Mouse (Mus musculus): ENCODE data around the gene Hydin. TPM values are rescaled to one million over a fixed set of nuclear protein-coding genes. Genes with fewer than 3 reads are reported as not detected.
A peak's percentile ranks its signal among the peaks of the same experiment; 100 is the strongest.
"Not testable (repeated sequence)": the region's sequence is repeated elsewhere in the genome, so short reads cannot be mapped to it uniquely, and the experiment has no call there.

Hydin gene
- total and polyA plus RNA-seq, 2 experiments from 2014 or later, result 0.39 to 0.73 TPM

DNA sequence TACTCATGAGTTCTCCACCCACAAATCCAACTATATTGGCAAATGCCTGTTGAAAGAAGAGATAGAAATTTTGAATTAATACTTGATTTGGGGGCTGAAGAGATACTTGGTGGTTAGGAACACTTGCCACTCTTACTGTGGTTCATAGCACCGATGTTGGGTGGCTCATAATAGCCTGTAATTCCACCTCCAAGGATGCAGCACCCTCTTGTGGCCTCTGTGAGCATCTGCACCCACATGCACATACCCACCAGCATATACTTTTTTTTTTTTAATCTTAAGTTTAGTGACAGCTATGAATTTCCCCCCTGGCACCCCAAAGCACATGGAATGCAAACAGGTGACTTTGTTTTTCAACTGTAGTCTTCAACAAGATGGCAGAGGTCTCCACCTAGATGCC is 283.6 kb downstream of the Hydin start:
- H3K27ac ChIP-seq, result no peak overlapping the region
- H3K27me3 ChIP-seq (ENCODE audit: insufficient read depth, low read length), result no peaks in the 10 kb centered on the region
- peak; percentile 33 for TF ChIP-seq CTCF (IDR thresholded peaks at IDR 0.05; ENCODE audit: low read depth)
- 72% methylated on average over 1 of the region's 1 CpGs for WGBS
- ATAC-seq (no peak), DNase-seq (ENCODE audit: low spot score) (no peak)
- no peak overlapping the region for H3K4me3 ChIP-seq (ENCODE audit: low read length)
- no peak overlapping the region for H3K4me2 ChIP-seq (ENCODE audit: low read depth, low read length)
- no peaks in the 10 kb centered on the region for H3K4me1 ChIP-seq (ENCODE audit: insufficient read depth, low read length)
- no peaks in the 10 kb centered on the region for H3K36me3 ChIP-seq (ENCODE audit: insufficient read depth, low read length)
- no peaks in the 10 kb centered on the region for H3K9me3 ChIP-seq (ENCODE audit: low read length)
- no peak overlapping the region for H3K9ac ChIP-seq (replicated peaks; ENCODE audit: low read length)

DNA sequence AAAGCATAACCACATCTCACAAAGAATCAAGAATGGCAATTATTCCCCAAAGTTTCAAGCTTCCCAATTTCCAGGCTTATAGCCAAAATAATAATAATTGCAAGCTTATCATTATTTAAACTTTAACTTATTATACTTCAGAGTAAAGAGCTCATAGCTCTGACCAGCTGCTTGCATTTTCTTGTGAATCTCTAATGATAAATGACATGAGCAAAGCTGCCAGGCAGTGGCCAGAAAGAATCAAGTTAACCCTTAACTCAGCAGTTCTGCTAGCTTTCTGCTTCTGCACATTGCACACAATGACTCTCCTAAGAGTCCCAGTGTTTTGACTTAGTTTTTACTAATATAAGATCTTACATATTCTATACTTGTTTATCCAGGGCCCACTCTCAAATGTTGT is 285.3 kb downstream of the Hydin start:
- not testable (repeated sequence) for H3K9me3 ChIP-seq (ENCODE audit: low read length); H3K9ac ChIP-seq (replicated peaks; ENCODE audit: low read length); H3K4me2 ChIP-seq (ENCODE audit: low read depth, low read length); DNase-seq (ENCODE audit: low spot score); H3K27ac ChIP-seq; H3K4me3 ChIP-seq (ENCODE audit: low read length); ATAC-seq; H3K27me3 ChIP-seq (ENCODE audit: insufficient read depth, low read length); H3K4me1 ChIP-seq (ENCODE audit: insufficient read depth, low read length); H3K36me3 ChIP-seq (ENCODE audit: insufficient read depth, low read length)

DNA sequence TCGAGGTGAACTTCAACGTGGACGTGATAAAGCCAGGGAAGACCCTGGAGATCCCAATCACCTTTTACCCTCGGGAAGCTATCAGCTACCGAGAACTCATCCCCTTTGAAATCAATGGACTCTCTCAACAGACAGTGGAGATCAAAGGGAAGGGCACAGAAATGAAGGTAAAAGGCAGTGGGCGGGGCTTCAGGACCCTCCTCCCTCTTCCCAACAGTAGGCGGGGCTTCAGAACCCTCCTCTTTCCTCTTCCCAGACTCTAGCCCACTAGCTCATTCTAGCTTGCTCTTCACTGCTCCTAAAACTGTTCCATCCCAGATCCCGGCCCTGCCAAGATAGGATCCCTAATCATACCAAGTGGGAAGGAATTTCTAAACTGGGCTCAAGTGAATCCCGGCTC is 325.9 kb downstream of the Hydin start:
- no peak overlapping the region for H3K4me2 ChIP-seq (ENCODE audit: low read depth, low read length)
- TF ChIP-seq CTCF (IDR thresholded peaks at IDR 0.05; ENCODE audit: low read depth), result no peak
- H3K9ac ChIP-seq (replicated peaks; ENCODE audit: low read length), result no peak overlapping the region
- H3K4me1 ChIP-seq (ENCODE audit: insufficient read depth, low read length), result no peaks in the 10 kb centered on the region
- ATAC-seq (no peak), DNase-seq (ENCODE audit: low spot score) (no peak)
- no peak overlapping the region for H3K4me3 ChIP-seq (ENCODE audit: low read length)
- H3K36me3 ChIP-seq (ENCODE audit: insufficient read depth, low read length), result no peaks in the 10 kb centered on the region
- no peak overlapping the region for H3K27ac ChIP-seq
- 88% methylated on average over 9 of the region's 9 CpGs for WGBS
- no peaks in the 10 kb centered on the region for H3K27me3 ChIP-seq (ENCODE audit: insufficient read depth, low read length)
- no peaks in the 10 kb centered on the region for H3K9me3 ChIP-seq (ENCODE audit: low read length)

DNA sequence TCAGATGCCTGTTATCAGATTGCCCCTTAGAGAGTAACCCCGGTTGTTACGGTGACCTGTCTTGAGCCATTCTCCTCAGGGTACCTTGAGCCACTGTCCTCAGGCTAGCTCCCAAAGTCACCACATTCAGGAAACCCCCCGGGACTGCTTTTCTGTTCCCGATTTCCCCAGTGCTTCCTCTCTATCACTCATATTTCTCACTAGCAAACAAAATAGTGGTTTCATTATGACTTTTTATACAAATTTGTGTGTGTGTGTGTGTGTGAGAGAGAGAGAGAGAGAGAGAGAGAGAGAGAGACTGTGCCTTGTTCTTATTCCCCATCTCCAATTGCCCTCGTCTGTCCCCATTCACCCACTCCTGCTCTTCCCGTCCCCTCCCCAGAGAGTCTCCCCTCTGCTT is 327.4 kb downstream of the Hydin start:
- no peak for ATAC-seq
- H3K9ac ChIP-seq (replicated peaks; ENCODE audit: low read length), result no peak overlapping the region
- no peaks in the 10 kb centered on the region for H3K9me3 ChIP-seq (ENCODE audit: low read length)

DNA sequence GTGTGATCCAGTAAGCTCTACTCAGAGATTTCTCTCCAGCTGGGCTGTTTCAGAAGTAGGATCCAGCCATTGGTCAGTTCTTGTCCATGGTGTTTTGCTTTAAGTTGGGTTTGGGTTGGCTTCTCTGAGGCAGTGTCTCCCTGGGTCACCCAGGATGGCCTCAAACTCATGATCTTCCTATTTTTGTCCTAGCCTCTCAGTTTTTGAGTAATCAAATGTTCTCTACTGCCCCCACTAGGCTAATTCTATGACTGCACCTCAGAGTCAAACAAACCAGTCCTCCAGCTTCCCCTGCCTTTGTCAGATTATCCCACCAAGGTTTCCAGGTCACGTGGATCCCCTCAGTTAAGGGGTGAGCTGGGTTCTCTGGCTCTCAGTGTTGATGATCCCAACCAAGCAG is 337.8 kb downstream of the Hydin start:
- WGBS, result 4% methylated on average over 1 of the region's 1 CpGs
- Histone ChIP-seq H3K36me3 (ENCODE audit: insufficient read depth, low read length) (no peaks in the 10 kb centered on the region), H3K27me3 (ENCODE audit: insufficient read depth, low read length) (no peaks in the 10 kb centered on the region; the same call in 1 of the 2 replicates), H3K27ac (no peak overlapping the region), H3K4me2 (ENCODE audit: low read depth, low read length) (no peak overlapping the region), H3K4me1 (ENCODE audit: insufficient read depth, low read length) (no peaks in the 10 kb centered on the region), H3K9me3 (ENCODE audit: low read length) (no peaks in the 10 kb centered on the region), H3K4me3 (ENCODE audit: low read length) (no peak overlapping the region), H3K9ac (replicated peaks; ENCODE audit: low read length) (no peak overlapping the region)
- TF ChIP-seq CTCF (IDR thresholded peaks at IDR 0.05; ENCODE audit: low read depth), result peak; percentile 60
- ATAC-seq, result no peak
- DNase-seq (ENCODE audit: low spot score), result peak; percentile 62

More for the DNA sequence above, 327.4 kb downstream of the Hydin start:
- Histone ChIP-seq H3K36me3 (ENCODE audit: insufficient read depth, low read length) (no peaks in the 10 kb centered on the region), H3K4me2 (ENCODE audit: low read depth, low read length) (no peak overlapping the region), H3K4me1 (ENCODE audit: insufficient read depth, low read length) (no peaks in the 10 kb centered on the region), H3K27ac (no peak overlapping the region), H3K4me3 (ENCODE audit: low read length) (no peak overlapping the region), H3K27me3 (ENCODE audit: insufficient read depth, low read length) (no peaks in the 10 kb centered on the region)
- WGBS, result 88% methylated on average over 6 of the region's 6 CpGs
- DNase-seq (ENCODE audit: low spot score), result no peak
- TF ChIP-seq CTCF (IDR thresholded peaks at IDR 0.05; ENCODE audit: low read depth), result no peak

DNA sequence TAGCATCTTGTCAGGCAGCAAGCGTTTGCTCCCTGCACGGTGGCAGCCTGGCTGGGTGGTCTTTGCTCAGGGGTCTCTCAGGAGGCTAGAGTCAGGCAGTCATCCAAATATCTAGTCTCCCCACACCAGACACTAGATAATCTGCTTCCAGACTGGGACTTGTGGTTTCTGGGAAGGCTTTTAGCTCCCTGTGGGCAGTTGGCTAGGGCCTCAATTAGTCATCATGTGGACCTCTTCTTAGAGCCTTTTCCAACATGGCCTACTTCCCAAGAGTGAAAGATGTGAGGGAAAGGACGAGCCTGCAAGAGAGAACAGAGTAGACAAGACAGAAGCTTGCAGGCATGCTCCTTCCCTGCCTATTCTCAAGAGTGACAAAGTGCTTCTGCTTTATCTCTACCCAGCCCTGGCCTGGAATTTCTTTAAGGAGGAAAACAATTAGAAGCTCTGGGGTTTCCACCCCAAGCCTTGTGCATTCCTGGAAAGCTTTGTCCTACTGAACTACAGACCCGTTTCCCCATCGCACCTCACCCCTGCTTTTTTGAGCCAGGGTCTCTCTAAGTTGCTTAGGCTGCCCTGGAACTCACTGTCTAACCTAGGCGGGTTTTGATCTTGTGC is 338.7 kb downstream of the Hydin start:
- 51% methylated on average over 6 of the region's 6 CpGs for WGBS
- Histone ChIP-seq H3K27ac (no peak overlapping the region), H3K36me3 (ENCODE audit: insufficient read depth, low read length) (no peaks in the 10 kb centered on the region), H3K9me3 (ENCODE audit: low read length) (no peaks in the 10 kb centered on the region), H3K4me1 (ENCODE audit: insufficient read depth, low read length) (no peaks in the 10 kb centered on the region), H3K9ac (replicated peaks; ENCODE audit: low read length) (no peak overlapping the region), H3K4me2 (ENCODE audit: low read depth, low read length) (no peak overlapping the region), H3K27me3 (ENCODE audit: insufficient read depth, low read length) (no peaks in the 10 kb centered on the region), H3K4me3 (ENCODE audit: low read length) (no peak overlapping the region)
- no peak for ATAC-seq
- peak; percentile 6 for DNase-seq (ENCODE audit: low spot score)
- no peak for TF ChIP-seq CTCF (IDR thresholded peaks at IDR 0.05; ENCODE audit: low read depth)

DNA sequence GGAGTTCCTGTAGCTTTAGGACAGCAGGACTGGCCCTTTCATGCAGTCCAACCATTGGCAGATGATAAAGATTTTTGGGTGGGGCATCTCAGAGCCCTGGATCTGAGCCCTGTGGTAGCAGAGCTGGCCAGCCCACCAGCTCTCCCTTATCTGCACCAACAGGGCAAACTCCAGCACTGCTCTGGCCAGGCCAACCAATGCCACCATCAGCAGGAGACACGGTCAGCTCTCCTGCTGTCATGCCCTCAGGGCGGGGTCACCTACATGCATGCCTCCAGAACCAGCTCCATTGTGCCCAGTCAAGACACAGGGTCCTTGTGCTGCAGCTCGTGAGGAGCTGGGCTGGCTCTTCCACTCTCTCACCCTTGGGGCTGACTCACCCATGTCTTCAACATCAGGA is 349.0 kb downstream of the Hydin start:
- Histone ChIP-seq H3K9me3 (ENCODE audit: low read length) (no peaks in the 10 kb centered on the region), H3K9ac (replicated peaks; ENCODE audit: low read length) (no peak overlapping the region), H3K27me3 (ENCODE audit: insufficient read depth, low read length) (no peaks in the 10 kb centered on the region), H3K4me2 (ENCODE audit: low read depth, low read length) (no peak overlapping the region), H3K36me3 (ENCODE audit: insufficient read depth, low read length) (no peaks in the 10 kb centered on the region), H3K4me1 (ENCODE audit: insufficient read depth, low read length) (peaks cover 12% of the 10 kb centered on the region), H3K27ac (no peak overlapping the region), H3K4me3 (ENCODE audit: low read length) (no peak overlapping the region)
- no peak for DNase-seq (ENCODE audit: low spot score)
- WGBS, result 91% methylated on average over 3 of the region's 3 CpGs
- no peak for TF ChIP-seq CTCF (IDR thresholded peaks at IDR 0.05; ENCODE audit: low read depth)
- ATAC-seq, result no peak

Measured in hindbrain, postnatal 0 days (tissue).